Comparison of ENCODE assay signal across 17 mouse cellular contexts in the genomic region with DNA sequence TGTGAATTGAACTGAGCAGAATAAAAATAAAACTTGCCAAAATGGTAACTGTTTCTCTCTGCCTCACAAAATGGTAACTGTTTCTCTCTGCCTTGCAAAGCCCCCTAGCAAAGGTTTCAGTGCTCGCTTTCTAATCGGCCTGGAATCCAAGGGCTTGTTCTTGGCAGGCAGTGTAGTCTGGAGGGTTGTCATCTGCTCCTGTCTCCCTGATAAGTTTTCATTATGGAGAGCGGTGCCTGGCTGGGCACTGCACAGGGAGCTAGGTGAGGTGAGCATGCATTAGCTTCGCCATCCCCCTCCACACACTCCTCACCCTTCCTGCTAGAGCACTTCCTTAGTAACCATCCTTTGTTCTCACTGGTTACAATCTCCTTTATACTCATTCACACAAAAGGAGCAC. TPM values are rescaled to one million over a fixed set of nuclear protein-coding genes. Genes with fewer than 3 reads are reported as not detected.
DNase-seq lines count a peak whose midpoint lies in the region; ATAC-seq and TF ChIP-seq lines count a peak whose summit lies in the region.
"Had no signal": no experiment of that assay in that cellular context is flagged by ENCODE, and none has a peak within 500 bp of the region (broad histone marks: within the 10 kb centered on the region; RNA-seq: fewer than 3 reads in every experiment).

No protein-coding gene starts in this region.

- H3K9me3 ChIP-seq in heart, embryonic 11.5 days (replicated peaks; ENCODE audit: control insufficient read depth, low read length) = no peaks in the 10 kb centered on the region
- H3K9me3 ChIP-seq in hindbrain, postnatal 0 days (ENCODE audit: low read length) = no peaks in the 10 kb centered on the region
- no peaks in the 10 kb centered on the region for H3K9me3 ChIP-seq in hindbrain, embryonic 13.5 days
- no peaks in the 10 kb centered on the region for H3K9me3 ChIP-seq in midbrain, postnatal 0 days (ENCODE audit: low read length)
- H3K9me3 ChIP-seq in midbrain, embryonic 10.5 days (replicated peaks) = no peaks in the 10 kb centered on the region
- H3K9me3 ChIP-seq: embryonic facial prominence, embryonic 12.5 days; heart, embryonic 10.5 days; limb, embryonic 12.5 days; liver, embryonic 12.5 days had no signal

- no peaks in the 10 kb centered on the region for H3K27me3 ChIP-seq in heart, embryonic 11.5 days (ENCODE audit: control insufficient read depth, insufficient read depth, low read length)
- H3K27me3 ChIP-seq in hindbrain, postnatal 0 days (ENCODE audit: insufficient read depth, low read length) = no peaks in the 10 kb centered on the region
- no peaks in the 10 kb centered on the region for H3K27me3 ChIP-seq in hindbrain, embryonic 13.5 days
- no peaks in the 10 kb centered on the region for H3K27me3 ChIP-seq in midbrain, postnatal 0 days (ENCODE audit: insufficient read depth, low read length)
- H3K27me3 ChIP-seq in midbrain, embryonic 10.5 days (ENCODE audit: low read depth, poor library complexity, severe bottlenecking) = no peaks in the 10 kb centered on the region
- H3K27me3 ChIP-seq: embryonic facial prominence, embryonic 12.5 days; limb, embryonic 12.5 days; liver, embryonic 12.5 days had no signal

- H3K27ac ChIP-seq in heart, embryonic 11.5 days (ENCODE audit: low read depth, low read length) = no peak overlapping the region
- H3K27ac ChIP-seq in hindbrain, postnatal 0 days = no peak overlapping the region
- H3K27ac ChIP-seq in hindbrain, embryonic 13.5 days = no peak overlapping the region
- H3K27ac ChIP-seq in midbrain, postnatal 0 days (ENCODE audit: low read depth, low read length) = no peak overlapping the region
- no peak overlapping the region for H3K27ac ChIP-seq in midbrain, embryonic 10.5 days (replicated peaks)
- H3K27ac ChIP-seq: embryonic facial prominence, embryonic 12.5 days; heart, embryonic 10.5 days; limb, embryonic 12.5 days had no signal

- 40% methylated on average over 4 of the region's 4 CpGs for WGBS in heart, embryonic 11.5 days (ENCODE audit: insufficient replicate concordance)
- WGBS in hindbrain, postnatal 0 days = 36% methylated on average over 4 of the region's 4 CpGs
- WGBS in hindbrain, embryonic 13.5 days = 54% methylated on average over 4 of the region's 4 CpGs
- WGBS in midbrain, postnatal 0 days = 66% methylated on average over 4 of the region's 4 CpGs
- WGBS in midbrain, embryonic 10.5 days = 74% methylated on average over 4 of the region's 4 CpGs

- H3K4me3 ChIP-seq in heart, embryonic 11.5 days (ENCODE audit: low read depth, low read length) = no peak overlapping the region
- no peak overlapping the region for H3K4me3 ChIP-seq in hindbrain, postnatal 0 days (ENCODE audit: low read length)
- no peak overlapping the region for H3K4me3 ChIP-seq in hindbrain, embryonic 13.5 days
- H3K4me3 ChIP-seq in midbrain, postnatal 0 days (ENCODE audit: low read depth, low read length) = no peak overlapping the region
- H3K4me3 ChIP-seq in midbrain, embryonic 10.5 days = no peak overlapping the region
- H3K4me3 ChIP-seq: embryonic facial prominence, embryonic 12.5 days; heart, embryonic 10.5 days; limb, embryonic 12.5 days; liver, embryonic 12.5 days had no signal

- H3K36me3 ChIP-seq in heart, embryonic 11.5 days (ENCODE audit: control insufficient read depth, insufficient read depth, low read length) = no peaks in the 10 kb centered on the region
- H3K36me3 ChIP-seq in hindbrain, postnatal 0 days (ENCODE audit: insufficient read depth, low read length) = no peaks in the 10 kb centered on the region
- H3K36me3 ChIP-seq in hindbrain, embryonic 13.5 days = no peaks in the 10 kb centered on the region
- H3K36me3 ChIP-seq in midbrain, postnatal 0 days (ENCODE audit: insufficient read depth, low read length) = no peaks in the 10 kb centered on the region
- no peaks in the 10 kb centered on the region for H3K36me3 ChIP-seq in midbrain, embryonic 10.5 days
- H3K36me3 ChIP-seq: embryonic facial prominence, embryonic 12.5 days; heart, embryonic 10.5 days; limb, embryonic 12.5 days; liver, embryonic 12.5 days had no signal

- 0 out of 2 replicates have a peak, but pooled peaks cover 8% of the 10 kb centered on the region for H3K4me1 ChIP-seq in heart, embryonic 11.5 days (ENCODE audit: control insufficient read depth, insufficient read depth, low read length)
- H3K4me1 ChIP-seq in hindbrain, postnatal 0 days (ENCODE audit: insufficient read depth, low read length) = peaks cover 4% of the 10 kb centered on the region; the same call in 1 of the 2 replicates
- H3K4me1 ChIP-seq in hindbrain, embryonic 13.5 days (replicated peaks) = no peaks in the 10 kb centered on the region
- H3K4me1 ChIP-seq in midbrain, postnatal 0 days (ENCODE audit: insufficient read depth, low read length) = no peaks in the 10 kb centered on the region
- H3K4me1 ChIP-seq in midbrain, embryonic 10.5 days = no peaks in the 10 kb centered on the region
- H3K4me1 ChIP-seq: embryonic facial prominence, embryonic 12.5 days; limb, embryonic 12.5 days; liver, embryonic 12.5 days had no signal

- no peak for TF ChIP-seq CTCF in hindbrain, postnatal 0 days (IDR thresholded peaks at IDR 0.05; ENCODE audit: low read depth)
- TF ChIP-seq CTCF in midbrain, postnatal 0 days (IDR thresholded peaks at IDR 0.05) = no peak

- no peak overlapping the region for H3K9ac ChIP-seq in heart, embryonic 11.5 days (ENCODE audit: low read depth, low read length)
- H3K9ac ChIP-seq in hindbrain, postnatal 0 days (replicated peaks; ENCODE audit: low read length) = no peak overlapping the region
- no peak overlapping the region for H3K9ac ChIP-seq in hindbrain, embryonic 13.5 days
- H3K9ac ChIP-seq in midbrain, postnatal 0 days (replicated peaks; ENCODE audit: low read length, poor library complexity, severe bottlenecking) = no peak overlapping the region
- H3K9ac ChIP-seq: embryonic facial prominence, embryonic 12.5 days; limb, embryonic 12.5 days; liver, embryonic 12.5 days had no signal

- peak; percentile 40; the same call in 1 of the 2 replicates for ATAC-seq in heart, embryonic 11.5 days (replicated peaks; ENCODE audit: insufficient number of reproducible peaks, low FRiP score, low TSS enrichment)
- ATAC-seq in hindbrain, postnatal 0 days = no peak
- ATAC-seq in hindbrain, embryonic 13.5 days (ENCODE audit: low FRiP score) = no peak
- ATAC-seq in midbrain, postnatal 0 days (ENCODE audit: low FRiP score) = no peak
- ATAC-seq in erythroblast, adult 5-6 weeks (replicated peaks; ENCODE audit: low FRiP score, poor library complexity, severe bottlenecking) = no peak
- ATAC-seq: liver, embryonic 12.5 days had no signal

- DNase-seq in heart, adult 18-20 months = no peak
- DNase-seq in hindbrain, postnatal 0 days (ENCODE audit: low spot score) = peak; percentile 23
- DNase-seq in midbrain, postnatal 0 days (ENCODE audit: low spot score) = peak; percentile 29
- no peak for DNase-seq in midbrain, embryonic 10.5 days (ENCODE audit: low spot score)
- DNase-seq: cerebellum, adult 9-10 months; gastrocnemius, postnatal 25 days; kidney, adult 11 months; lung, adult 2 months; retina, postnatal 1 day had no signal

- no peak overlapping the region for H3K4me2 ChIP-seq in heart, embryonic 11.5 days
- no peak overlapping the region for H3K4me2 ChIP-seq in hindbrain, postnatal 0 days (ENCODE audit: low read depth, low read length)
- H3K4me2 ChIP-seq in hindbrain, embryonic 13.5 days = no peak overlapping the region
- no peak overlapping the region for H3K4me2 ChIP-seq in midbrain, postnatal 0 days (ENCODE audit: low read depth, low read length, poor library complexity, severe bottlenecking)
- H3K4me2 ChIP-seq: embryonic facial prominence, embryonic 12.5 days; limb, embryonic 12.5 days; liver, embryonic 12.5 days had no signal

RNA-seq across cellular contexts. Expression of a gene that starts 54.5 kb away (rescaled TPM):
- 6.9 and 7.3 TPM in 2 replicates for polyA plus RNA-seq in heart, embryonic 11.5 days (2014; fragmentation: Nextera tagmentation; extraction: Ambion mirVana)
- 1 to 10 TPM; 7.5 to 8.8 TPM for total RNA-seq in heart, adult 18-20 months (2021)
- 11.2 and 16.2 TPM in 2 replicates for total RNA-seq in hindbrain, postnatal 0 days (2014; rRNA removed)
- polyA plus RNA-seq in hindbrain, postnatal 0 days (2015; fragmentation: Nextera tagmentation; extraction: Ambion mirVana) = 15.6 and 17.5 TPM in 2 replicates
- 21.2 and 21.5 TPM in 2 replicates for polyA plus RNA-seq in hindbrain, embryonic 13.5 days (2015; fragmentation: Nextera tagmentation; extraction: Ambion mirVana)
- 18.2 and 22.6 TPM in 2 replicates for total RNA-seq in midbrain, postnatal 0 days (2014; rRNA removed)
- 17.8 and 18.5 TPM in 2 replicates for polyA plus RNA-seq in midbrain, postnatal 0 days (2015; fragmentation: Nextera tagmentation; extraction: Ambion mirVana)
- 14.9 and 17.5 TPM in 2 replicates for polyA plus RNA-seq in midbrain, embryonic 10.5 days (2016; fragmentation: Nextera tagmentation; extraction: Ambion mirVana)
- total RNA-seq in erythroblast, adult 5-6 weeks (2015; ENCODE audit: low replicate concordance) = 0.19 TPM in 1 of 2 replicates, not detected in the other
- 0.43 TPM in 1 of 2 replicates, not detected in the other for total RNA-seq in erythroblast, adult 5-6 weeks (2017; ENCODE audit: low replicate concordance)

RNA-seq across cellular contexts. Expression of a gene that starts 54.9 kb away (rescaled TPM):
- polyA plus RNA-seq in heart, embryonic 11.5 days (2014; fragmentation: Nextera tagmentation; extraction: Ambion mirVana) = 1.6 and 2.8 TPM in 2 replicates
- under 1 TPM; 0.37 to 0.87 TPM for total RNA-seq in heart, adult 18-20 months (2021)
- 0.68 and 1.8 TPM in 2 replicates for total RNA-seq in hindbrain, postnatal 0 days (2014; rRNA removed)
- polyA plus RNA-seq in hindbrain, postnatal 0 days (2015; fragmentation: Nextera tagmentation; extraction: Ambion mirVana) = 6.4 and 7.5 TPM in 2 replicates
- polyA plus RNA-seq in hindbrain, embryonic 13.5 days (2015; fragmentation: Nextera tagmentation; extraction: Ambion mirVana) = 3.7 and 6.0 TPM in 2 replicates
- total RNA-seq in midbrain, postnatal 0 days (2014; rRNA removed) = 3.4 and 6.2 TPM in 2 replicates
- 6.6 and 7.7 TPM in 2 replicates for polyA plus RNA-seq in midbrain, postnatal 0 days (2015; fragmentation: Nextera tagmentation; extraction: Ambion mirVana)
- 0.95 and 0.96 TPM in 2 replicates for polyA plus RNA-seq in midbrain, embryonic 10.5 days (2016; fragmentation: Nextera tagmentation; extraction: Ambion mirVana)
- total RNA-seq in erythroblast, adult 5-6 weeks (2015; ENCODE audit: low replicate concordance) = not detected in 2 replicates
- not detected in 2 replicates for total RNA-seq in erythroblast, adult 5-6 weeks (2017; ENCODE audit: low replicate concordance)
- total RNA-seq: megakaryocyte-erythroid progenitor cell, adult 5-6 weeks had no signal
- polyA plus RNA-seq: limb, embryonic 12.5 days; liver, embryonic 12.5 days had no signal

Comparison
In these comparisons a context has a peak if more than half of its experiments do, and no peak if none do; other contexts are left out.
1. DNase-seq: peak in hindbrain, postnatal 0 days (single experiment) and midbrain, postnatal 0 days (single experiment); none in heart, adult 18-20 months (0 of 2) and midbrain, embryonic 10.5 days (single experiment).